ENCODE assay signal across 8 mouse cellular contexts in genomic region chr13:48545476-48546281, GRCm38 (mm10). TPM values are rescaled to one million over a fixed set of nuclear protein-coding genes. Genes with fewer than 3 reads are reported as not detected.
DNase-seq lines count a peak whose midpoint lies in the region; ATAC-seq lines count a peak whose summit lies in the region.

No protein-coding gene starts in this region.

- peak; percentile 74 for ATAC-seq in CD4-positive, CD25-positive, alpha-beta regulatory T cell, adult 4 months
- ATAC-seq in heart, embryonic 14.5 days (ENCODE audit: insufficient number of reproducible peaks, insufficient read depth, low FRiP score, low read depth) = peak; percentile 90
- peak; percentile 78 for ATAC-seq in liver, embryonic 13.5 days (ENCODE audit: low read depth)
- peak; percentile 89 for ATAC-seq in stomach, embryonic 16.5 days (ENCODE audit: insufficient read depth, low FRiP score)

- H3K36me3 ChIP-seq in heart, embryonic 14.5 days (ENCODE audit: control insufficient read depth, insufficient read depth, low read length) = no peaks in the 10 kb centered on the region
- 0 out of 2 replicates have a peak, but pooled peaks cover 4% of the 10 kb centered on the region for H3K36me3 ChIP-seq in liver, embryonic 13.5 days
- H3K36me3 ChIP-seq in stomach, embryonic 16.5 days (ENCODE audit: control insufficient read depth, insufficient read depth, low read length) = no peaks in the 10 kb centered on the region

- WGBS in heart, embryonic 14.5 days = under 1% methylated on average over 60 of the region's 72 CpGs
- WGBS in liver, embryonic 13.5 days (ENCODE audit: insufficient replicate concordance) = under 1% methylated on average over 52 of the region's 72 CpGs
- WGBS in stomach, embryonic 16.5 days = 2% methylated on average over 65 of the region's 72 CpGs

- peaks cover 8 to 39% of the 10 kb centered on the region in 2 experiments for H3K4me1 ChIP-seq in heart, embryonic 14.5 days (ENCODE audit: control insufficient read depth in 2 of 2, insufficient read depth in 2 of 2, low read length in 2 of 2)
- H3K4me1 ChIP-seq in liver, embryonic 13.5 days (replicated peaks) = peaks cover 40% of the 10 kb centered on the region
- peaks cover 22% of the 10 kb centered on the region for H3K4me1 ChIP-seq in stomach, embryonic 16.5 days (ENCODE audit: control insufficient read depth, insufficient read depth, low read length)

- peak overlapping the region; percentile 98 to 100 for H3K4me3 ChIP-seq in heart, embryonic 14.5 days (ENCODE audit: control insufficient read depth in 1 of 2, insufficient read depth in 1 of 2, low read depth in 1 of 2, low read length in 2 of 2)
- peak overlapping the region; percentile 98 for H3K4me3 ChIP-seq in liver, embryonic 13.5 days (replicated peaks)
- peak overlapping the region; percentile 93 for H3K4me3 ChIP-seq in stomach, embryonic 16.5 days (replicated peaks; ENCODE audit: low read length)

- no peaks in the 10 kb centered on the region for H3K27me3 ChIP-seq in heart, embryonic 14.5 days (ENCODE audit: control insufficient read depth, insufficient read depth, low read length)
- no peaks in the 10 kb centered on the region for H3K27me3 ChIP-seq in liver, embryonic 13.5 days
- H3K27me3 ChIP-seq in stomach, embryonic 16.5 days (ENCODE audit: control insufficient read depth, insufficient read depth, low read length) = no peaks in the 10 kb centered on the region

- peak overlapping the region; percentile 100 for H3K27ac ChIP-seq in heart, embryonic 14.5 days (replicated peaks in 1 of 2; ENCODE audit: control insufficient read depth in 1 of 2, insufficient read depth in 1 of 2, low read depth in 2 of 2, low read length in 2 of 2)
- peak overlapping the region; percentile 99 for H3K27ac ChIP-seq in liver, embryonic 13.5 days
- peak overlapping the region; percentile 100 for H3K27ac ChIP-seq in stomach, embryonic 16.5 days (ENCODE audit: low read length)

- no peaks in the 10 kb centered on the region for H3K9me3 ChIP-seq in heart, embryonic 14.5 days (ENCODE audit: control insufficient read depth, low read length)
- H3K9me3 ChIP-seq in liver, embryonic 13.5 days (replicated peaks) = no peaks in the 10 kb centered on the region
- no peaks in the 10 kb centered on the region for H3K9me3 ChIP-seq in stomach, embryonic 16.5 days (replicated peaks; ENCODE audit: control insufficient read depth, low read length)

- peak; percentile 89 for DNase-seq in c-Kit-negative CD71-positive TER-119-positive erythroid progenitor cells, embryonic 14.5 days (ENCODE audit: low read depth, low spot score)
- peak; percentile 94 for DNase-seq in fibroblast of lung, adult 2 months (ENCODE audit: low read depth)
- DNase-seq in kidney, postnatal 14 days = peak; percentile 100
- peak; percentile 94 for DNase-seq in liver, embryonic 13.5 days
- peak; percentile 99 for DNase-seq in neural tube, embryonic 10.5 days (ENCODE audit: extremely low spot score, low spot score)

- H3K4me2 ChIP-seq in heart, embryonic 14.5 days (ENCODE audit: low read length) = peak overlapping the region; percentile 70
- peak overlapping the region; percentile 74 for H3K4me2 ChIP-seq in liver, embryonic 13.5 days
- peak overlapping the region; percentile 64 for H3K4me2 ChIP-seq in stomach, embryonic 16.5 days (ENCODE audit: low read depth, low read length)

- H3K9ac ChIP-seq in heart, embryonic 14.5 days (ENCODE audit: low read length) = peak overlapping the region; percentile 100
- peak overlapping the region; percentile 99 for H3K9ac ChIP-seq in liver, embryonic 13.5 days
- peak overlapping the region; percentile 99 for H3K9ac ChIP-seq in stomach, embryonic 16.5 days (ENCODE audit: low read length)

RNA-seq across cellular contexts. Expression of gene A830005F24Rik, which starts 32.3 kb away (rescaled TPM):
- polyA plus RNA-seq in CD4-positive, CD25-positive, alpha-beta regulatory T cell, adult 4 months (2017; shearing (Covaris generic)) = 1 to 10 TPM; 3.5 to 4.5 TPM
- polyA plus RNA-seq in heart, embryonic 14.5 days (2014; fragmentation: Nextera tagmentation; extraction: Ambion mirVana) = 0.27 and 0.80 TPM in 2 replicates
- 0.43 and 0.67 TPM in 2 replicates for polyA plus RNA-seq in liver, embryonic 13.5 days (2015; fragmentation: Nextera tagmentation; extraction: Ambion mirVana)
- polyA plus RNA-seq in stomach, embryonic 16.5 days (2015; fragmentation: Nextera tagmentation; extraction: Ambion mirVana) = 0.40 and 0.76 TPM in 2 replicates

RNA-seq across cellular contexts. Expression of gene Zfp169, which starts 32.4 kb away (rescaled TPM):
- 10 to 100 TPM; 14.7 to 18.3 TPM for polyA plus RNA-seq in CD4-positive, CD25-positive, alpha-beta regulatory T cell, adult 4 months (2017; shearing (Covaris generic))
- polyA plus RNA-seq in heart, embryonic 14.5 days (2014; fragmentation: Nextera tagmentation; extraction: Ambion mirVana) = 3.3 and 3.6 TPM in 2 replicates
- 0.70 and 0.92 TPM in 2 replicates for polyA plus RNA-seq in liver, embryonic 13.5 days (2015; fragmentation: Nextera tagmentation; extraction: Ambion mirVana)
- 3.1 and 4.5 TPM in 2 replicates for polyA plus RNA-seq in stomach, embryonic 16.5 days (2015; fragmentation: Nextera tagmentation; extraction: Ambion mirVana)

Comparison
In these comparisons a context has a peak if more than half of its experiments do, and no peak if none do; other contexts are left out.
1. Peak in every context shown above with its lines: DNase-seq, ATAC-seq, H3K4me3 ChIP-seq and H3K27ac ChIP-seq.